Mouse (Mus musculus): ENCODE measurements at regions not wholly inside any gene's neighbourhood (a gene's known extent, or its start where the extent isn't known, plus 50 kb on each side); places are given as distances from the start of the nearest gene placed in this dataset.
"Not testable (repeated sequence)": the region's sequence is repeated elsewhere in the genome, so short reads cannot be mapped to it uniquely, and the experiment has no call there.

DNA sequence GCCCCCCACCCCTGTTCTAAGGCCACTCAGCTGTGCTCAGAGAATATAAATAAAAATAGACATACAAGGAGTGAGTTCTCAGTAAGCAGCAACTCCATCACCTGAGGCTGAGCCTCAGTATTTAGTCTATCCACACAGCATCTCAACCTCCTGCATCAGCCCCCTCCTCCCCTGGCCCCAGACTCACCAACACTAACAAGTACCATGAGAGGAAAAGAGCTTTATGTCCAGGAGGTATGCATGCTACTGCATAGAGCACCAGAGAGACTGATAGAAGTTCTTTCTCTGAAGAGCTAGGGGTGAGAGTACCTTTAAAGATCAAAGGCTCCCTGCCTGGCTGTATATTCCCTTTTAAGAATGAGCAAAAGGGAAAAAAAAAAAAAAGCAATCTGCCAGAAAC, 100.3 kb upstream of the Arhgap20 start:
- no peak for DNase-seq

DNA sequence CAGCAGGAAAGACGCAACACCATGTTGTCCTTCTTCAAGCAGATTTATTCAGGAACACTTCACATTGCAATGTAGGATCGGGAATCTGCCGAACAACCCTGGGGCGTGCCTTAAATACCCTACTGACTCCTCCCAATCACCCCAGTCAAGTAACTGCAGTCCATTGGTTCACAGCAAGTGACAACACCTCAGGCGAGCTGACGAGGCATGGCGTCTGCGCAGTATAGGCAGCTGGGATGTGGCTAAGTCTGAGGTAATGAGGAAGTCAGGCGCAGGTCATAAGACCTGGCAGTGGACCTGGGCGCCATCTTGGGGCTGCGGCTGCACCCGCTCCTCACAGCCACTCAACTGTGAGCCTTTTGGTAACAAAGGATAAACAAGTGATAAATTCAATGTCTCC, 96.2 kb upstream of the Arhgap20 start:
- DNase-seq, result not testable (repeated sequence)

DNA sequence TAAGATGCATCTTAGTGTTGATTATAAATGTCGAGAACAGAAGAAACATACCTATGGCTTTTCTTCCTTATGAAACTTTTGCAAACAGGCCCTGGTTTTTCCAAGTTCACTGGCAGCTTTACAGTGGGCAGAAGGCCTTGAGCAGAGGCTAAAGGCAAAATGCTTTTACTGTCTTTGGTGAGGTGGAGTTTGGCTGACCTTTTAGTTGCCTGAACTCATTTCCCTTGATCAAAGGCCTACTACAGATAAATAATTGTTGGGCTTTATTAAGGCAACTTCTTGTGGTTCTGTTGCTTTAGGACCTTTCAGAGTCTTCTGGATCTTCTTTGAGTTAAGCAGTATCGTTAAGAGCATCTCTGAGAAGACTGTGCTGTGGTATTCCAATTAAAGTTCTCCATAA, 94.6 kb upstream of the Arhgap20 start:
- no peak for DNase-seq

DNA sequence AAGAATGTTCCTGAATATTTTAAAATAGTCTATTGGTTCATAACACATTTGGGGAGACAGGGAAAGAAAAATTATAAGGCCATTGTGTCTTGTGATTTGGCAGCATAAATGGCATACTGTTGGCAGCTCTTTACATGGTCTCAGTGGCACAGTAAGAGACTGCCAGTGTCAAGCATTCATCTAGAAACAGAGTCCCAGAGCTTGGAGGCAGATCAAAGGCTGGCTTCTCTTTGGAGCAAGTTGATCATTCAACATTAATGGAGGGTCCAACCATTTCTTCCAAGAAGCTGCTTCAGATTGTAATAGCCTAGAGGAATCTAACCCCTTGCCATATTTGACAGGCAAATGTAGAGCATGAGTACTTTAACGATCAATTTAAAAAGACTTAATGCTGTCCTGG, 78.6 kb upstream of the Arhgap20 start:
- DNase-seq, result no peak

DNA sequence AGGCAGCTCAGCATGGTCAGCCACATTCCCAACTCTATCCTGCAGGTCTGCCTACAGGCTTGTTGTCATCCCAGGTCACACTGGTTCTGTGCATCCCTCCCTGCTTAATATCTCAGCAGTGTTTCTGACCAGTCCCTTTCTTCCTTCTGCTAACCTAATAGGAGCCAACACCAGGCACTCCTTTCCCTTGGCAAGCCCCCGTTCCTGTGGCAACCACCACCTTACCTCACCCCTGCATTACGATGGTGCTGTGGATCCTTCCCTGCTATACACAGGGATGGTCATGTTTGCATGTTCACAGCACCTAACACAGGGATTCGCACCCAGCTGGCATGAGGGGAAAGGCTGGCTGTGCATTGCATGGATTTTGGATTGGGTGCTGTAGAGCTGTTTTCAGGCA, 50.8 kb upstream of the Arhgap20 start:
- DNase-seq, result no peak
